26 mouse cellular contexts compared by ENCODE assay signal in genomic region chr1:148797110-148797509, GRCm38 (mm10).
DNase-seq lines count a peak whose midpoint lies in the region; ATAC-seq lines count a peak whose summit lies in the region.
"Had no signal": no experiment of that assay in that cellular context is flagged by ENCODE, and none has a peak within 500 bp of the region (broad histone marks: within the 10 kb centered on the region; RNA-seq: fewer than 3 reads in every experiment).

No protein-coding gene starts in this region.

- peak; percentile 57 for DNase-seq in hindbrain, embryonic 14.5 days (ENCODE audit: low spot score)
- DNase-seq in hindbrain, embryonic 10.5 days (ENCODE audit: low spot score): no peak
- peak; percentile 72 for DNase-seq in midbrain, embryonic 14.5 days
- no peak for DNase-seq in midbrain, embryonic 10.5 days (ENCODE audit: low spot score)
- DNase-seq in brain, adult 2 months (ENCODE audit: low read depth, low spot score): peak; percentile 2
- peak; percentile 70 for DNase-seq in retina, embryonic 14.5 days (ENCODE audit: low spot score)
- DNase-seq in spleen, postnatal 10 days (ENCODE audit: low spot score in 2 of 2): no peak
- no peak for DNase-seq in adrenal gland, postnatal 36 days
- DNase-seq: adrenal gland, adult 8-10 months; adrenal gland, postnatal 25 days; cerebellum, adult 11-12 months; cerebellum, adult 8-10 months; cerebellum, postnatal 10 days; cerebellum, postnatal 36 days; embryo, embryonic 11 days; gastrocnemius, postnatal 10 days; heart, adult 11 months had no signal

- H3K9ac ChIP-seq in hindbrain, embryonic 14.5 days: no peak overlapping the region
- no peak overlapping the region for H3K9ac ChIP-seq in midbrain, embryonic 14.5 days (replicated peaks; ENCODE audit: low read length)
- H3K9ac ChIP-seq: embryonic facial prominence, embryonic 12.5 days; embryonic facial prominence, embryonic 15.5 days; hindbrain, embryonic 13.5 days had no signal

- no peaks in the 10 kb centered on the region for H3K27me3 ChIP-seq in hindbrain, embryonic 14.5 days (ENCODE audit: control insufficient read depth, insufficient read depth, low read length)
- H3K27me3 ChIP-seq in hindbrain, embryonic 10.5 days (ENCODE audit: insufficient read depth, poor library complexity, severe bottlenecking): no peaks in the 10 kb centered on the region
- H3K27me3 ChIP-seq in midbrain, embryonic 14.5 days (ENCODE audit: control insufficient read depth, insufficient read depth, low read length): no peaks in the 10 kb centered on the region
- H3K27me3 ChIP-seq in midbrain, embryonic 10.5 days (ENCODE audit: low read depth, poor library complexity, severe bottlenecking): no peaks in the 10 kb centered on the region
- H3K27me3 ChIP-seq: embryonic facial prominence, embryonic 12.5 days; embryonic facial prominence, embryonic 15.5 days; hindbrain, embryonic 13.5 days had no signal

- no peaks in the 10 kb centered on the region for H3K4me1 ChIP-seq in hindbrain, embryonic 14.5 days (replicated peaks; ENCODE audit: control insufficient read depth, insufficient read depth, low read length)
- no peaks in the 10 kb centered on the region for H3K4me1 ChIP-seq in hindbrain, embryonic 10.5 days (replicated peaks)
- H3K4me1 ChIP-seq in midbrain, embryonic 14.5 days (ENCODE audit: control insufficient read depth, insufficient read depth, low read length): no peaks in the 10 kb centered on the region
- no peaks in the 10 kb centered on the region for H3K4me1 ChIP-seq in midbrain, embryonic 10.5 days
- H3K4me1 ChIP-seq: embryonic facial prominence, embryonic 12.5 days; embryonic facial prominence, embryonic 15.5 days; hindbrain, embryonic 13.5 days had no signal

- H3K4me2 ChIP-seq in hindbrain, embryonic 14.5 days (replicated peaks): no peak overlapping the region
- no peak overlapping the region for H3K4me2 ChIP-seq in midbrain, embryonic 14.5 days (ENCODE audit: low read length)
- H3K4me2 ChIP-seq: embryonic facial prominence, embryonic 12.5 days; embryonic facial prominence, embryonic 15.5 days; heart, embryonic 11.5 days; hindbrain, embryonic 13.5 days had no signal

- H3K9me3 ChIP-seq in hindbrain, embryonic 14.5 days (ENCODE audit: control insufficient read depth, low read length): no peaks in the 10 kb centered on the region
- H3K9me3 ChIP-seq in hindbrain, embryonic 10.5 days: no peaks in the 10 kb centered on the region
- no peaks in the 10 kb centered on the region for H3K9me3 ChIP-seq in midbrain, embryonic 14.5 days (ENCODE audit: control insufficient read depth, low read length)
- H3K9me3 ChIP-seq in midbrain, embryonic 10.5 days (replicated peaks): no peaks in the 10 kb centered on the region
- H3K9me3 ChIP-seq: embryonic facial prominence, embryonic 12.5 days; embryonic facial prominence, embryonic 15.5 days; hindbrain, embryonic 13.5 days had no signal

- H3K4me3 ChIP-seq in hindbrain, embryonic 14.5 days (replicated peaks; ENCODE audit: low read length): no peak overlapping the region
- H3K4me3 ChIP-seq in hindbrain, embryonic 10.5 days: no peak overlapping the region
- no peak overlapping the region for H3K4me3 ChIP-seq in midbrain, embryonic 14.5 days (replicated peaks; ENCODE audit: low read depth, low read length)
- no peak overlapping the region for H3K4me3 ChIP-seq in midbrain, embryonic 10.5 days
- H3K4me3 ChIP-seq: embryonic facial prominence, embryonic 12.5 days; embryonic facial prominence, embryonic 15.5 days; hindbrain, embryonic 13.5 days had no signal

- no peak for ATAC-seq in hindbrain, embryonic 14.5 days (ENCODE audit: low FRiP score)
- no peak for ATAC-seq in midbrain, embryonic 14.5 days (ENCODE audit: low FRiP score, low TSS enrichment)
- ATAC-seq: activated CD4-positive, CD25-positive, alpha-beta regulatory T cell, adult 4 months; CD4-positive, CD25-positive, alpha-beta regulatory T cell, adult 4 months; forebrain, embryonic 16.5 days; hindbrain, postnatal 0 days; inflammation-experienced regulatory T-cells, adult 6 months had no signal

- no peak overlapping the region for H3K27ac ChIP-seq in hindbrain, embryonic 14.5 days
- no peak overlapping the region for H3K27ac ChIP-seq in hindbrain, embryonic 10.5 days
- no peak overlapping the region for H3K27ac ChIP-seq in midbrain, embryonic 14.5 days (replicated peaks; ENCODE audit: low read depth, low read length)
- H3K27ac ChIP-seq in midbrain, embryonic 10.5 days (replicated peaks): no peak overlapping the region
- H3K27ac ChIP-seq: embryonic facial prominence, embryonic 12.5 days; embryonic facial prominence, embryonic 15.5 days; hindbrain, embryonic 13.5 days; hindbrain, postnatal 0 days had no signal

- no peaks in the 10 kb centered on the region for H3K36me3 ChIP-seq in hindbrain, embryonic 14.5 days (replicated peaks; ENCODE audit: control insufficient read depth, insufficient read depth)
- no peaks in the 10 kb centered on the region for H3K36me3 ChIP-seq in hindbrain, embryonic 10.5 days
- no peaks in the 10 kb centered on the region for H3K36me3 ChIP-seq in midbrain, embryonic 14.5 days (ENCODE audit: control insufficient read depth, insufficient read depth, low read length)
- no peaks in the 10 kb centered on the region for H3K36me3 ChIP-seq in midbrain, embryonic 10.5 days
- H3K36me3 ChIP-seq: embryonic facial prominence, embryonic 12.5 days; embryonic facial prominence, embryonic 15.5 days; hindbrain, embryonic 13.5 days had no signal

Comparison
In these comparisons a context has a peak if more than half of its experiments do, and no peak if none do; other contexts are left out.
1. DNase-seq: peak in hindbrain, embryonic 14.5 days (single experiment), midbrain, embryonic 14.5 days (single experiment), brain, adult 2 months (single experiment) and retina, embryonic 14.5 days (single experiment); none in hindbrain, embryonic 10.5 days (single experiment), midbrain, embryonic 10.5 days (single experiment), spleen, postnatal 10 days (0 of 2) and adrenal gland, postnatal 36 days (0 of 2).